Mouse (Mus musculus): ENCODE measurements around the gene Ascc3. TPM values are rescaled to one million over a fixed set of nuclear protein-coding genes. Genes with fewer than 3 reads are reported as not detected.

Ascc3 gene
- total RNA-seq, 2 experiments from 2014 or later = 16.0 to 16.9 TPM

GRCm38 (mm10) chr10:50792840-50793239, 200.4 kb downstream of the Ascc3 start:
- no peak for DNase-seq
- Histone ChIP-seq H3K27ac (no peak overlapping the region), H3K4me3 (no peak overlapping the region)
- intact Hi-C loops (cut with DNase I) = no loop called here
- TF ChIP-seq CTCF (IDR thresholded peaks at IDR 0.05) = no peak

GRCm38 (mm10) chr10:50801594-50801993, 209.1 kb downstream of the Ascc3 start:
- no peak for TF ChIP-seq CTCF (IDR thresholded peaks at IDR 0.05)
- Histone ChIP-seq H3K4me3 (no peak overlapping the region), H3K27ac (no peak overlapping the region)
- intact Hi-C loops (cut with DNase I) = no loop called here
- DNase-seq = no peak

GRCm38 (mm10) chr10:50802380-50802779, 209.9 kb downstream of the Ascc3 start:
- intact Hi-C loops (cut with DNase I) = no loop called here
- Histone ChIP-seq H3K4me3 (no peak overlapping the region), H3K27ac (no peak overlapping the region)
- no peak for TF ChIP-seq CTCF (IDR thresholded peaks at IDR 0.05)
- DNase-seq = no peak

DNA sequence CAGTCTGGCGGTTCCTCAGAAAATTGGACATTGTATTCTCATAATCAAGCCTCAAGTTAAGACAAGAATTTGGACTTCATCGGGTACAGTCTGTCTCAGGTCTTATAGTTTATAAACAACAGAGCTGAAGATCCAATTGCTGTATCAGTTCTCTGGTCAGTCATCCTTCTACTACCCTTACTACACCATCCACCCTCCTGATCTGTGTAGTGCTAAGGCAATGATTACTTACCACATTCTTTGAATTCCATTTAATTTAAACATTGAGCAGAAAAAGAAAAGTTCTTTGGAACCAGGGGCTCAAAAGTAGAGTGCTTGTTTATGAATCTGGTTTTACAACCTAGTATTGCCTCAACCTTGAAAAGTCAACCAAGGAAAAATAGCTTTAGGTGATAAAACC, 213.7 kb downstream of the Ascc3 start:
- no peak for DNase-seq
- intact Hi-C loops (cut with DNase I) = no loop called here
- TF ChIP-seq CTCF (IDR thresholded peaks at IDR 0.05) = no peak
- Histone ChIP-seq H3K4me3 (no peak overlapping the region), H3K27ac (no peak overlapping the region)

DNA sequence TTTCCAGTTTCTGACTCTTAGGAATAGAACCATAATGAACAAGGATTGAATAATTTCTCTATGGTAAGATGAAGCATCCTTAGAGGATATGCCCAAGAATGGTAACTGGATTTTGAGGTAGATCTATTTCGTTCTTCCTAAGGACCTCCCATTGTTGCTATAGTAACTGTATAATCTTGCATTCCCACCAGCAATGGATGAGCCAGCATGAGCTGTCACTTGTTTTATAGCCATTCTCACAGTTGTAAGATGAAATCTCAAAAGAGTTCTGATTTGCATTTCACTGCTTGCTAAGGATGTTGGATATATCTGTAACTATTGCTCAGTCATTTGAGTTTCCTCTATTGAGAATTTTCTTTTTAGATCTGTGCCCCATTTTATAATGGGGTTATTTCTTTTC, 229.9 kb downstream of the Ascc3 start:
- no peak for TF ChIP-seq CTCF (IDR thresholded peaks at IDR 0.05)
- H3K4me3 ChIP-seq = no peak overlapping the region
- H3K27ac ChIP-seq = no peak overlapping the region
- DNase-seq = no peak
- intact Hi-C loops (cut with DNase I) = no loop called here

DNA sequence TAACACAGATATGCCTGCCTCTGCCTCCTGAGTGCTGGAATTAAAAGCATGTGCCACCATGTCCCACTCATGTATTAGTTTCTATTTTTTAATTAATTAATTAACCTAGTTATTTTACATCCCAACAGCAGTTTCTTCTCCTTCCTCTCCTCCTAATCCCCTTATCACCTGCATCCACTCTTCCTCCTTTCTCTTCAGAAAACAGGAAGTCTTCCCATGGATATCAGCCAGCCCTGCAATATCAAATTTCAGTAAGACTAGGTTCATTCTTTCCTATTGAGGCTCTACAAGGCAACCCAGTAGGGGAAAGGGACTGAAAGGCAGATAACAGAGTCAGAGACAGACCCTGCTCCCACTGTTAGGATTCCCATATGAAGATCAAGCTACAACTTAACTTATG, 234.4 kb downstream of the Ascc3 start:
- TF ChIP-seq CTCF (IDR thresholded peaks at IDR 0.05) = no peak
- intact Hi-C loops (cut with DNase I) = no loop called here
- DNase-seq = no peak
- H3K27ac ChIP-seq = no peak overlapping the region
- H3K4me3 ChIP-seq = no peak overlapping the region

GRCm38 (mm10) chr10:50834533-50834932, 242.1 kb downstream of the Ascc3 start:
- H3K4me3 ChIP-seq = no peak overlapping the region
- H3K27ac ChIP-seq = no peak overlapping the region
- TF ChIP-seq CTCF (IDR thresholded peaks at IDR 0.05) = no peak
- DNase-seq = no peak
- intact Hi-C loops (cut with DNase I) = no loop called here

DNA sequence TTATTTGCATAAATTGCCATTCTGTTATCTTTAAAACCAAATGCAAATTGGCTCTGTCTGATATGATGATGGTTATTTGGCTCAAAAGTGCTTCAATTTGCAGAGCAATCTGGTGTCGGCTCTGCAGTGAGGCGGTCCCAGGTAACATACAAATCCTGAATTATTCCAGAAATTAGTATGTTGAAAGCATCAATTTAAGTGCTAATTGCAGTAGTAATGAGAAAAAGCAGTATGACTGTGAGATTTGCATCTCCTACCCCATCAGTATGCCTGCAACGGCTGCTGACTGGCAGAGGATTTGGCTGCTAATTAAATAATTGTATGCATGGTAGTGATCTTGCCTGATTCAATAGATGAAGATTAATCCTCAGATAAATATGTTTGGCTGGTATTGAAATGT, 250.9 kb downstream of the Ascc3 start:
- intact Hi-C loops (cut with DNase I) = no loop called here
- Histone ChIP-seq H3K4me3 (no peak overlapping the region), H3K27ac (no peak overlapping the region)
- no peak for TF ChIP-seq CTCF (IDR thresholded peaks at IDR 0.05)
- DNase-seq = no peak

- no peak for TF ChIP-seq CTCF (IDR thresholded peaks at IDR 0.05)
- intact Hi-C loops (cut with DNase I) = no loop called here
Observed at GRCm38 (mm10) chr10:50868202-50868601, 275.7 kb downstream of the Ascc3 start.

GRCm38 (mm10) chr10:50876952-50877351, 284.5 kb downstream of the Ascc3 start:
- no peak for TF ChIP-seq CTCF (IDR thresholded peaks at IDR 0.05)
- H3K4me3 ChIP-seq = no peak overlapping the region
- no peak overlapping the region for H3K27ac ChIP-seq
- intact Hi-C loops (cut with DNase I) = no loop called here
- no peak for DNase-seq

More at GRCm38 (mm10) chr10:50868202-50868601, 275.7 kb downstream of the Ascc3 start:
- DNase-seq = no peak
- Histone ChIP-seq H3K27ac (no peak overlapping the region), H3K4me3 (no peak overlapping the region)

GRCm38 (mm10) chr10:50881476-50882069, 289.1 kb downstream of the Ascc3 start:
- no peak for DNase-seq
- intact Hi-C loops (cut with DNase I) = no loop called here

DNA sequence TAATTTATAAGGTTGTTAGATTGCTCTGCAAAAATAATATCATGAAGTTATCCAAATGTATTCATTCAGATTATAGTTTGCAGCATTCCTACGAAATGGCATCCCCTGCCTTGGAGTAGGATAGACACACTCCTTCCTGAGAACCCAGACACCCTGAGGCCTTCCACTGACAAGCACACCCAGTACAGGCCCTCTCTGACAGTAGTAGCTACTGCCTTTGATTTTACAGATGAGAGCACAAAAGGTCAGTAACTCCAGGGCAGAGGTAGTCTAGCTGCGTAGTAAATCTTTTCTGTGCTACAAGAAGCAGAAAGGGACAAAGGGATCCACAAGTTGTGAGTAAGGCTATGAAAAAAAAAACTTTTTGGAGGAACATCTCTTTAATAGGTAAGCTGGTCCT, 289.9 kb downstream of the Ascc3 start:
- intact Hi-C loops (cut with DNase I) = no loop called here
- DNase-seq = no peak
- no peak overlapping the region for H3K4me3 ChIP-seq
- no peak overlapping the region for H3K27ac ChIP-seq
- TF ChIP-seq CTCF (IDR thresholded peaks at IDR 0.05) = no peak

More at GRCm38 (mm10) chr10:50881476-50882069, 289.1 kb downstream of the Ascc3 start:
- H3K4me3 ChIP-seq = no peak overlapping the region
- H3K27ac ChIP-seq = no peak overlapping the region
- peak; percentile 41 for TF ChIP-seq CTCF (IDR thresholded peaks at IDR 0.05)

GRCm38 (mm10) chr10:50886305-50886704, 293.8 kb downstream of the Ascc3 start:
- H3K4me3 ChIP-seq = no peak overlapping the region
- no peak overlapping the region for H3K27ac ChIP-seq
- no peak for DNase-seq
- no peak for TF ChIP-seq CTCF (IDR thresholded peaks at IDR 0.05)
- intact Hi-C loops (cut with DNase I) = no loop called here

DNA sequence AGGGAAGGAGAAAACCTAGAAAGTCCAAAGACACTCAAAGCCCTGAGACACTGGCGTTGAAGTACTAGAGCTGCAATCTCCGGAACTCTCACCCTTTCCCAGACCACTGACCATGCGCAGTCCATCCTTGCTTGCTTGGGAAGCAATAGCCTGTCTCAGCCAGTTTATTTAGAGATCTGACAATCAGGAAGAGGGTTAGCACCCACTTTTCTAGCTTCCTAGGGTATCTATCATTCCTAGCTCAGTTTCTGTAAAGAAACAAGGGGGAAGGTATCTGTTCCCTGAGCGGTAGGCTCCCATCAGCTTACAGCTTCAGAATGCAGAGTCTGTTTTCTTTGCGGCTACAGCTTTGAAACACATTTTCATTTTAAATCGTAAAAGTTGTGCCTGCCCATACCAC, 298.2 kb downstream of the Ascc3 start:
- intact Hi-C loops (cut with DNase I) = no loop called here
- Histone ChIP-seq H3K4me3 (no peak overlapping the region), H3K27ac (no peak overlapping the region)
- no peak for TF ChIP-seq CTCF (IDR thresholded peaks at IDR 0.05)
- no peak for DNase-seq
